Mouse (Mus musculus) embryonic facial prominence, embryonic 15.5 days (tissue): ENCODE measurements around the gene Osbpl7. TPM values are rescaled to one million over a fixed set of nuclear protein-coding genes. Genes with fewer than 3 reads are reported as not detected.

ENCODE experiments used
- microRNA-seq: library from miRNA; unstranded; fragments of <30 nt; microRNA quantifications from one replicate; pipeline ENCODE4, GENCODE M21; 2016; ENCODE audit warnings: borderline number of aligned reads
- polyA plus RNA-seq: library from polyadenylated mRNA; unstranded; fragments of >200 nt; fragmentation: Nextera tagmentation; extraction: Ambion mirVana; gene quantifications from 2 replicates; pipeline ENCODE4 v1.2.1, GENCODE M21; 2015

Gene Osbpl7
- polyA plus RNA-seq, 1 experiment from 2014 or later, result 10.8 TPM

Small RNA genes lying within 50 kb of the gene (microRNA-seq; reads per million reads assigned to microRNA genes)
- 1.4 reads per million for gene Mir8103

Other genes with a start within 250 kb of the Osbpl7 start
- gene Nfe2l1, start 220.7 kb upstream of the Osbpl7 start, polyA plus RNA-seq, result 71.7 and 76.0 TPM in 2 replicates
- gene Copz2, start 200.8 kb upstream of the Osbpl7 start, polyA plus RNA-seq, result 191 and 194 TPM in 2 replicates
- gene Cdk5rap3, start 134.1 kb upstream of the Osbpl7 start, polyA plus RNA-seq, result 77.7 and 82.3 TPM in 2 replicates
- gene Prr15l, start 122.5 kb upstream of the Osbpl7 start, polyA plus RNA-seq, result 5.6 and 6.1 TPM in 2 replicates
- gene Pnpo, start 106.6 kb upstream of the Osbpl7 start, polyA plus RNA-seq, result 28.2 and 30.5 TPM in 2 replicates
- gene Sp2, start 67.7 kb upstream of the Osbpl7 start, polyA plus RNA-seq, result 16.8 and 17.9 TPM in 2 replicates
- 18.5 and 26.7 TPM in 2 replicates for gene Sp6, start 37.2 kb upstream of the Osbpl7 start, polyA plus RNA-seq
- 22.5 and 23.9 TPM in 2 replicates for gene Scrn2, start 20.7 kb upstream of the Osbpl7 start, polyA plus RNA-seq
- 9.5 and 21.4 TPM in 2 replicates for gene Lrrc46, start 9.2 kb upstream of the Osbpl7 start, polyA plus RNA-seq
- 77.9 and 80.4 TPM in 2 replicates for gene Mrpl10, start 9.1 kb upstream of the Osbpl7 start, polyA plus RNA-seq
- 0.07 and 0.15 TPM in 2 replicates for gene Tbx21, start 64.7 kb downstream of the Osbpl7 start, polyA plus RNA-seq
- gene Tbkbp1, start 100.9 kb downstream of the Osbpl7 start, polyA plus RNA-seq, result 8.9 and 9.5 TPM in 2 replicates
- 43.8 and 49.9 TPM in 2 replicates for gene Kpnb1, start 137.3 kb downstream of the Osbpl7 start, polyA plus RNA-seq
- gene Npepps, start 230.0 kb downstream of the Osbpl7 start, polyA plus RNA-seq, result 93.3 and 102 TPM in 2 replicates